Mouse (Mus musculus) layer of hippocampus, postnatal 25 days (tissue): ENCODE results near the gene Arid5b. TPM values are rescaled to one million over a fixed set of nuclear protein-coding genes. Genes with fewer than 3 reads are reported as not detected.

Source experiments
- DNase-seq, 2 experiments: peaks; one replicate each; pipeline ENCODE4 v3.0.0; 2022; ENCODE audit warnings: mixed read lengths in 2 of 2, low spot score in 1 of 2; ENCODE audit errors: extremely low spot score in 1 of 2
- total RNA-seq, 2 experiments: library from RNA; stranded (reverse); gene quantifications; 2 replicates each; pipeline ENCODE4 v1.2.3; 2021

The Arid5b gene
- total RNA-seq, 2 experiments from 2014 or later, result 21.5 to 22.8 TPM

DNA sequence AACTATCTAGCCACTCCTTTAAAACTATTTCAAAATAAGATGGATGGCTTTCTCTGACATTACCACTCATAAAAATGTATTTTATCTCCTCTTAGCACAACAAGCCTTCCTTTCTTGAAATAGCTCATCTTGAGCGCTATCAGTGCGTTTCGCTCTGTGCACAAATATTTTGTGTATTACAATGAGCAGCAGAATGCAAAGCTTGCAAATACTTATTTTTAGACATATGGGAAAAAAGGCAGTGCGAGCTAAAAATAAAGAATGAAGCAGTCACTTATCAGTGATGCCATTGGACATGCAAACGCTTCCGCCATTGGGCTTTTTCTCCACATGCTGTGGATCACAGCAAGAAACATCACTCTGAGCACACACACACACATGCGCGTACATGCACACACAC is 110.4 kb downstream of the Arid5b start:
- DNase-seq, result no peak

DNA sequence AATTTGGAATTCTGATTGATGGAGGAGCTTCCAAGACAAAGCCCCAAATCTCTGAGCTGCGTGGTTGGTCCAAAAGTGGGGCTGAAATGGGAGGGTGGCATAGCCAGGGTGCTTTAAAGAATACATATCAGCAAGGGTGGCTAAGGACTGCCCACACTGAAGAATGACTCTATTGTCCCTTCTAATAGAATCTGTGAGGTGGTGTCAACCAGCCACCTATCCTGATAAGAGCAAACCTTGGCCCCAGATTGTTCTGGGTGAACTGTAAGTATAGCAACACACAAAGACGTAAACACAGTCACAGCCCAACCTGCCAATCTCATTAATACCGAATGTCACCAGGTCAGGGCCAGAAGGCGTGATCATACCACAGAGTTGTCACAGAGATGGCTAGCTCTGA is 111.4 kb downstream of the Arid5b start:
- no peak for DNase-seq

DNA sequence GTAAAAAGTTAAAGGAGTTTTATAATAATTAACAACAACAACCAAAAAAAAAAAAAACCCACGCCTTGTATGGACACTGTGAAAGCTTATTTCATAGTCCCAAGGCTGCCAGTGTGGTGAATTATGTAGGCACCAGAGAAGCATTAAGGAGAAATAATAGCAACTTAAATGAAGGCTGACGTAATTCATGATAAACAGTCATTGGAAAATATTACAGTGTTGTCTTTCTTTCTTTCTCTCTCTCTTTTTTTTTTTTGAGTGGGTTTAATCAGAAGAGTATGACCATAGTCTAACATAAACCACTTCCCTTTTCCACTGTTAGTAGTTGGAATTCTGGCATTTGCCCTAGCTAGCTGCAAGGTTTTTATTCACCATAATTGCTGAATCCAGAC is 111.8 kb downstream of the Arid5b start:
- no peak for DNase-seq

DNA sequence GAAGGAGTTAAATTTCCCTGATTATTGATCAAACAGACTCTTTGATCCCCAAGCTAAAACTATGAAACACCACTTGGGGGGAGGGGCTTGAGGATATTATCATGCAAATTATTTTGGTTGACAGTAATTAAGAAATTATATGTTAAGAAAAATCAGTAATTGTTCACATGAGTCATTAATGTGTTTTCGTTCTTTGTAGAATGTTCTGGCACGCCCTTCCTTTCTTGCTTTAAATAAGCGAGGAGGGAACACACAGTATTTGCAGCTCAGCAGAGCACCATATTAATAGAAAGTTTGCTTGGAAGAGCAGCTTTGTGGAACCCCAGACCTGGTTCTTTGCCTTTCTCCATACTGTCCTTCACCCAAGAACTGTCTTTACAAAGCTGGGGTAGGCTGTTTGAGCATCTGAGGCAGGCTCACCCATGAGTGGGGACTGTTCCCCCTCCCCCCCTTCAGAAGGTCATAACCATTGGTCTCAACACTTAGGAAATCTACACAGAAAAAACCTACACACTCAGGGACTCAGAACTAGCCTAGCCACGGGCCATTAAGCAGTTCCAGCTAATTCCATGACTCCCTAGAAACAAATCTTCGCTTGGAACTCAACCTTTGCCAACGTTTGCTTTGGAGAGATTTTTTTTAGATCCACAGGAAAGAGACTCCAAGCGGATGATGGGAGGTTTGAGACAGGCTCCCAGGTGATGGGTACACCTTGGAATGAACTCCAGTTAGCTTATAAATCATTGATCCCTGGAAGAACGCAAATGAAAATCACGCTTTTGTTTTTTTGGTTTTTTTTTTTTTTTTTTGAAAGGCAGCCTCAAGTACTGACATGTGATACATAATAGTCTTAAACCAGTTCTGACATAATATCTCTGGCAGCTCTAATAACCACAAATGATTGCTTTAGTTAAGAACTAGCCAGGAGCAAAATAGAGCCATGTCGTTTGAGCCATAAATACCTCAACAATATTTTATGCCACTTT is 112.5 kb downstream of the Arid5b start:
- DNase-seq, result no peak

DNA sequence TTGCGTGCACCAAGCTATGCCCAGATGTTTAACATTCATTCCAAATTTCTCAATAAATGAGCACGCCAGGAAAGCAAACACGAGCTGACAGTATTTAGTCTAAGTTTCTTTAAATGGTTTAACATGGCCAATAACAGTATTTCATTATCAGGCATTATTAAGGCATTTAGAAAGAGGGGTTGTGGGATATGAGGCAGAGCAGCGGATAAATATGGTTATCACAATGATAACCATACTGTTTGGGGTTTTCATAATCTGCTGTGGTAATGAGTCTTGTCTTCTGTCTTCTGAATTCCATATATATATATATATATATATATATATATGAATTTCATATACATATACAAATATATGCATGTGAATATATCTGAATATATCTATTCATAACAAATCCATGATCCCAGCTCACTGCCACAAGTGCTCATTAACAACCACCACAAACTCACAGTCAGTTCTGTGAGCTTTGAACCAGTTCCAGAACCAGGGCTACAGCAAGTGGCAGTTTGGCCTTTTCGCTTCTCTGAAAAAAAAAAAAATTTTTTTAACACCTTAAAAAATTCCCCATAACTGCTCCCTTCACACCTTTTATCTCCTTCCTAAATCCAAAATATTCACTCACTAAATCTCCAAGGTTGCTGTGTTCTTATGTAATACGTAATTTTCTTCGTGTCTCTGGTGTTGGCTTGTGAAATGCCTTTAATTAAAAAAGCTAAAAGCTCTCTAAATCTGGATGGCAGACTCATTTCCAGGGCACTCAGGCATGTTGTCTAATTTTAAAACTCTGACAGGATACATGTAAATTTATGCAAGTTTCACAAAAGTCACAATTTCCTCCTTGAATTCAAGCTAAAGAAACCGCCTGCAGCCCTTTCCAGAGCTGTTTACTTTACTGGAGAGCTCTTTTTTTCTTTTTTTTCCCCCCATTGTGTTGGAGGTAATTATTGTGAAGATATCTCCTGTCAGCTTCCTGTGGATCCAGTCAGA is 113.5 kb downstream of the Arid5b start:
- no peak for DNase-seq

DNA sequence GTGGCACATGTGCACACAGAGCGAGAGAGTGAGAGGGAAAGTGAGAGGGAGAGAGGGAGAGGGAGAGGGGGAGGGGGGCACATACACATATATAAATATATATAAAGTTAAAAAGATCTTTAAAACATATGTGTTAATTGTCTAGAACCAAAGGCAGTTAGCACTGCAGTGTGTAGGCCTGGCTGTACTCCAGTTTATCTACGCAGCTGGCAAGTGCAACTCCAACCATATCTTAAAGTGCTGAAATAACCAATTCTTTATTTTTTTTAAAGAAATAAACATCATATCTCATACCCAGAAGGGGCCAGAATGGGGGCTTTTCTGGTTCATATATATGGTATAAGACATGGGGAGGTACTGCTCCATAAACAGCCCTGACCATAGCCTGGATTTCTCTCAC is 114.4 kb downstream of the Arid5b start:
- no peak for DNase-seq

DNA sequence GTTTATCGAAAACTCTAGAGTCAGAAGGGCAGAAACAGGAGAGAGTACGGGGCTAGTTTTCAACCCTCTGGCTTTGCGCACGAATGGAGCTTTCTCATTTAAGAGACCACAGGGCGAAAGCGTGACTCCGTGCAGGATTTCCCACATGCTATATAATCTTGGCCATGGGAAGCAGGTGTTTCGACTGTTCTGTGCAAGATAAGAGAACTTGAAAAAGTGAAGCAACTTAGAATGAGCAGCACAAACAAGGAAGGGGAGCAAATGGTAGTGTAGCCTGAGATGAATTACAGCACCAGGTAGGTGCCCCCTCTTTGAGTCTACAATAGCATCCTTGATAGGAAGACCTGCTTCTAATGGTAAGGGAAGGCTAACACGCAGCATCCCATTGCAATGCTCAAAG is 118.8 kb downstream of the Arid5b start:
- no peak for DNase-seq

DNA sequence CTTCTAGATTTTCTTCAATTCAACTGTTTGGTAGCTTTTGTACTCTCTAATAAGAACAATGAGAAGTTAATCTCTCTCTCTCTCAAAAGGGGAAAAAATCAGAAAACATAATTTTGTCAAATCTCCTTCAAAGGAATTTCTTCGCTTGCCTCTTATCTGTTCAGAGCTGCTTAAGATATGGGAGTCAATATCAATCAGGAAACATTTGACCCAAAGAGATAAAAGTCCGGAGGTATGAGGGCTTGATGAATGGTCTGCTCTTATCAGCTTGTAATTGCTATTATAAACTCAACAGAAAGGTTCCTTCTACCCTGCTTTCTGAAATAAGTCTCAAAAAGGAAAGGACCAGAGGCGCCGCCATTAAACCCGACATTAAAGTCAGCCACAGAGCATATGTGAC is 120.0 kb downstream of the Arid5b start:
- DNase-seq, result no peak

DNA sequence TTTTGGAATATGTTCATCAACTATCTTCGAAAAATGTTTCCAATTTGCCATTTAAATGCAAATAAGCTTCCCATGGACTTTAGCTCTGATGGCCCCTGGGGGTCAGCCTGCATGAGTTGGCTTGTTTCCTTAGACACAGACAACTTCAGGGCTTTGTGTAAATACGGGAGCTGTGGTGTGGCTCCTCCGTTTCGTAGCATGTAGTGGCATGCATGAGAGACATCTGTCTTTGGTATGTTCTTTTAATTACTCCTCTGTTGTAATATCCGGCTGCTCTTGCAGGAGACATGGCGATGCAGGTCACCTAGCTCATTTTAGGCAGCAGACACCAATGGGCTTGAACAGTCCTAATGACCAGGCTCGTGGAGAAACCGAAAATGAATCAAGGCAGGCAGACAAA is 121.0 kb downstream of the Arid5b start:
- DNase-seq, result no peak

DNA sequence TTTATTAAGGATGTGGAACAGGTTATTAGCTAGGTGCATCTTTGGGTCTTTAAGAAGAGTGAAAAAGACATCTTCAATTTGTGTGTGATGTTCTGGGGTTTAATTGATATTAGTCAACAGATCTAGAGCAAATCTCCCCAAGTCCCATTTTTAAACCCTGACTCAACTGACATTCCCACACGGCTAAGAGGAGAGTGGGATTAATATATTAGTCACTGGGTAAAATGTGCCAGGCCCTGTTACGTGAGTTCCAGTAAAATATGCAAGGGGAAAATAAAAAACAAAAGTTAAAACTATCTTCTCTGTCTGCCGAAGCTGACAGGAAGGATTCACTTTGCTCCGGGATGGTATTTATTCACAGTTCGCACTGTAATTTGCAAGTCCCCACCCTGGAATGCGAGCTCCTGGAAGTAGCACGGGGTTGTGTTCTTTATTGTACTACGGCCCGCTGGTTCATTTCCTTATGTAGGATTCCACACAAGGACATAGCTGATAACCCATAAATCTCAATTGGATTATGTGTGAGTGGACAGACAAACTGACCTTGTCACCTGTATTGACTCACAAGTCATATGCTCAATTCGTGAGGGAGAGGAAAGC is 121.8 kb downstream of the Arid5b start:
- no peak for DNase-seq

DNA sequence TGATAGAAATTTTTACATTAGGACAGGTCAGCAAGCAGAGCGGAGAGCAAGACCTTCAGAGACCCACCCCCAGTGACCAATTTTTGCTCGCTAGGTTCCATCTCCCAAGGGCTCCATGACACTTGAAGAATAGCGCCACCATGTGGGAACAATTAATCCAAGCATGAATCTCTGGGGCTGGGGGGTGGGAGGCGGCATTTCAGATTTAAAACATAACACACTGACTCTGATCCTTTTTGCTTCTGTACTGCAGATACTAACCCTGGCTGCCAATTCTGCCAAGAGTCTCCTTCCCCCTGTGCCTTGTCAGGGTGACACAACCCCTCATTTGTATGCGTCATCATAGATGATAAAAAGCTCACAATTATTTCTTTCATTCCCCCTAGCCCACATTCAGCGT is 122.4 kb downstream of the Arid5b start:
- DNase-seq, result no peak

DNA sequence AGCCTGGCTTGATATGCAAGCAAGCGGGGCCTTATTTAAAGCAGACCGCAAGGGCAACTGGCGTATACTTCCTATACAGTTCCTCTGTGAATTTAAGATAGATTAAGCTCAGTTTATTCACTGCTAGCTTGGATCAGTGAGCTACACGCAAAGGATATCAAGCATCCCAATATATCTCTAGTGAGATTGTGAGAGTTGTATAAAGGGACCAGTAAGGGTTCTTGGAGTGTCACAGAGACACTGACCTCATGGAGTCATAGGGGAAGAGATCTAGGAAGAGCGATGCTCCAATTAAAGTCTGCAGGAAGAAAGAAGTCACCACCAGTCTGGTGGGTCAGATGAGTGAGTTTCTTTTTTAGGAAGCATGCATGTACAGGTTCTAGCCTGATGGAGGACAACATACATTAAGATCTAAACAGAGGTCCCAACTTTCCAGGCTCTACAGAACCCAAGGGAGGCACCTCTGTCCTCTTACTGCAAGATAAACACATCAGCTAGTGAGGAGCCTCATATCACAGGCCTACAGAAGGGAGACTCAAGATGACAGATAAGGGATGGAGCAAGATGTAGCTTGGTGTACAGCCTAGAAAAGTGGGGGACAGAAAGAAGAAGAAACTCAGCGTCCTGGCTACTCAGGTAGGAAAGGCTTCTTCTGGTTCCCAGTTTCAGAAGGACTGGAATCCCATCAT is 123.0 kb downstream of the Arid5b start:
- no peak for DNase-seq

DNA sequence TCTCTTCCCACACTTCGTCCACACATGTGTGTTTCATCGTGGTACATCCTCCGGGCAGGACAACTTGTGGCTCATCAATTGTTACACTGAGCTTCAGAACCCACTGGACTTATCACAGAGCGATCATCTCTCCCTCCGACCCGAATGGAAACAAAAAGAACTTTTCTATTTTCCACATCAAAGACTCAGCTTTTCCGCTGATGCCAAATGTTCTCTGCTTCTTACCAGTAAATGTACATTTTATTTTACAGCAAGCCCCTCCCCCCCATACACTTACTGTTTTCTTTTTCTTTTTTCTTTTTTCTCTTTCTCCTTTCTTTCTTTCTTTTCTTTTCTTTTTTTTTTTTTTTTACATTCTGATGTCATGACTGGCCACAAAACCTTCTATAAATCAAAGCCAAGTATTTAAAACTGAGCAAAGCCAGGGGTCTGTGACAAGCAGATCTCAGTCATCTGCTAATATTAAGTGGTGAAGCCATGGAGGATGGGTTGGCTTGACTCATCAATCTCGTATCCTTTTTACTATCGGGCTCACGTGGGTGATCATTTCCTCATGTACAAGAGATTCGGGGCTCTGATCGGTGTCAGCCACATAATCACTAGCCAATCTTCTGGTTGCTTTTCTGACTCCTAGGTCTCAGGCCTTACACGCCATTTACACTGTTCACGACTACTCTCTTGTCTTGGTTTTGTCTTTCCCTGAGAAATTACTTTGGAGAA is 124.3 kb downstream of the Arid5b start:
- no peak for DNase-seq

DNA sequence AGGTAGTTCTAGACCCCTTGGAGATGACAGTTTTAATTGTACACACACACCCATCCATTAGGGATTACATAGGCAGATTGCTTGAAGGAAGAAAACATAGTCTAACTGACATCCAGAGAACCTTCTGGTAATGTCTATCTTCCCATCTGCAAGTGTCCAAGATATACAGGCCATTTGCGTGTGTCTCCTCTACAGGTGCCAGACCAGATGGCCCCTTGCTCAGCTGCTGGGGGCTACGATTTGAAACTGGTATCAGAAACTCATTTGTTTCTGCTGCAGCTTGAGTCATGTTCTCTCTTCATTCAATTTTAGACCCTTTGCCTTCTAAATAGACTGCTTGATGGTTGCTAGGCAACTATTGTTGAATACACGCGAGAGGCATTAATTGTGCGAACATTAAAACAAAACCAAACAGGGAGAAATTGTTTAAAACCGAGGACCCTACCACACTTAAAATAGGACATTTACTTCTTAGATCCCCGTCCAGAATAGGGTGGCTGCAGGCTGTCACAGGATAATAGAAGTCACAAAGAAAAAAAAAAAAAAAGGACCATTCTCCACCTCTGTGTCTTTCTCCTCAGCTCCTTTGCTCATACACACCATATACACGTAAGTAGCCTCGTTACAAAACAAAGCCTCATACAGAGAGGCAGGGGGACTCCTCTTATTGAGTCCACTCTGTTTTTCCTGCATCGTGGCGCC is 125.0 kb downstream of the Arid5b start:
- DNase-seq, result no peak

DNA sequence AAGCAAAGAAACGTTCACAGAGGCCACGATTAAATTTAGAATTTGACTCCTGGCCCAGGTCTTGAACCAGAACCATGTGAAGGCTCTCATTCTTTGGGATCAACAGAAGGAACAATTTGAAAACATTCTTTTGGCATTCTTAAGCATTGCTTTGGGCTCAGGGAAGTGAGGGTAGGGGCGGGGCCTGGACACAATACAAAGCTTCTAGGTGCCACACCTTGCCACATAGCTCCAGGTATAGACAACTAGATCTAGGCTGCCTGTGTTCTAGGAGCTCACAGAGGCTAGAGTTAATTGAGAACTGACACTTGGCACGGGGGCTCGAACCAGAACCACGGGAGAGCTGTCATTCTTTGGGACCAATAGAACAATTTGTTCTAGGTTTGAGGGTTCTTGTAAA is 130.0 kb downstream of the Arid5b start:
- no peak for DNase-seq

DNA sequence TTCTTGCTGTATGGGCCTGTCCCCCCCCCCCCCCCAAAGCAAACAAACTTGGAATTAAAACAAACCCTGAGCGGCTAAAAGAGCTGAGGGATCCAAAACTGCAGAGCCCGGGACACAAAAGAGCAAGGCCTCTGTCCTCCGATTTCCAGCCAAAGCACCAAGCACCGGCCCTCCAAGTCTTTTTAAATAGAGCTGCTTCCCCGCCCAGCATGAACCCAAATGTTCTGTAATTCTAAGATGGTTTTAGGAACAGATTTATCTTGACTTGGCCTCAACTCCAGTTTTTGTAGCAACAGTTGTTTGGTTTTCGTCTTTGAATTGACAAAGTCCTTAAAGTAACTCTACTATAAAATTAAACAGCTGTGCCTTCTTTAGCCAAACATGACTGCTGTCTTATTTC is 130.8 kb downstream of the Arid5b start:
- no peak for DNase-seq

DNA sequence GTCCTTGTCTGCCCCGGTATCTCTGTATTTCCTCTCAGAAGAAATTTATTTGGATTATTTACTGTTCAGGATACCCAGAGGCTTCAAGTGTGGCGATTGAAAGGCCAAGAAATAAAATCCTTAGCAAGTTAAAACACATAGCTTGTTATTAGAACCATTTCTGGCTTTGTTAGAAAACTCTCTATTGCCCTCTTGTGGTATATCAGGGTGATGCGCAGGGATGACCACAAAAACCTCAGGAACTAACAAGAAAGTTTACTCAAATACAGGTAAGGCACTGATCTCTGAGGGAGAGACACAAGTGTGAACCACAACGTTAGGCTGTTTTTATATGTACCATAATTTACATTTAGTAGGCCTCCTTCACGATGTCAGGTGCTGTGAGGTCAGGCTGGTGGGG is 131.7 kb downstream of the Arid5b start:
- peak in 1 of 2 experiments; percentile 45 for DNase-seq

DNA sequence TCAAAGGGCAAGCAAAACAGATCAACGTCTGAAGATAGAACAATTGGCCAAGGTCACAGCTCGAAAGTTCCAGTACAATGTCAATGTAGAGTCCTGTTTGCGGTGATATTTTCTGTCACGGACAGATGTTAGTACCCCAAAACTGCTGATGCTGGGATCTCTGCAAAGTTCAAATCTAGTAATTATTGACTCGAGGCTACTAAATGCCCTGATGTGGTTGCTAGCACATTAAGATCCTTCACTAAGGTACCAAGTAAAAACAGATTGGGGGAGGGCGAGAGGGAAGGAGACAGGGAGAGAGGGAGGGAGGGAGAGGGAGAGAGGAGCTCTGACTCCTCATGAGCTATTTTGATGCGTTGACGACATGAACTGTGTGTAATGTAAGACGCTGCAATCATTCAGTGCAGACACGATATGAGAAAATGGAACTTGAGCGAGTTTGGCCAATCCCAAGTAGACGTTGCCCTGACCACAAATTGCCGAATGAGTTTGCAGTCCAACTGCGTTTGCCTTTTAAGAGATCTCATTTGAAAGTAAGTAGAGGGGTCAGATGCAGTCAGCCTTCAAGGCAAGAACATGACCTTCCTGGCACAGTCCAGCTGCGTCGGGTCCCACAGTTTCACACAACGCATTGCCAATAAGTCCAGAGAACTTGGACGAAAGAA is 133.1 kb downstream of the Arid5b start:
- no peak for DNase-seq
